Mouse (Mus musculus) cerebellum, adult 11-12 months (tissue): ENCODE measurements around the gene Slamf9.

Experiments used
- DNase-seq: peaks from one replicate; pipeline ENCODE4 v3.0.0; 2022

Slamf9 gene

DNA sequence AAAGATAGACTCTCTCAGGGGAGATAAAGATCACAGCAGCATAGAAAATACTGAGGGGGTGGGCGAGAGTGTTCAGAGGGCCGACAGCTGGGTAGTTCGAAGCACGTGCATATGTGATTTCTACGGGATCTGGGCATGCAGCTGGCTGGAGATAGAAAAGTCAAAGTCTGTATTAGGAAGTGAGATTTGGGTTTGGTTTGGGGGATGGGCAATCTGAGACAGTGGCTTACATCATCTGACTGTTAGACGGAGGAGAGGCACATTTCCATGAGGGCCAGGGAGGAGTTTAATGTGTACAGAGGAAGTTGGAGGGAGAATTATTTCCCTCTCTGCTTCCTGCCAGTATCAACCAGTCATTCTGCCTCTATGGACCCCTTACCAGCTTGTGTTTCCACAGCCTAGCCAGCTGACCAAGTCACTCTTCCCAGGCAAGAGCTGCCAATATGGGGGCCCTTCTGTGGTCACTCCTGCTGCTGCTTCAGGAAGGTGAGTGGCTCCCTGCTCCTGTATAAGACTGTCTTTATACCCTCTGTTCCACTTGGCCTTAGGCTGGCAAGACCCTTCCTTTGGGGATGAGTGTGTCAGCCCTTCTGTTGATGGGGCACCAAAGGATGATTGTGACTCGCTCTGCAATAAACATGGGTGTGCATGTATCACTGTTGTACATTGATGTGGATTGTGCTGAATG lies at the start of gene Slamf9:
Slamf9 (plus strand) TSS at position 305 of the 688 bp plus-strand sequence.
- no peak for DNase-seq

DNA sequence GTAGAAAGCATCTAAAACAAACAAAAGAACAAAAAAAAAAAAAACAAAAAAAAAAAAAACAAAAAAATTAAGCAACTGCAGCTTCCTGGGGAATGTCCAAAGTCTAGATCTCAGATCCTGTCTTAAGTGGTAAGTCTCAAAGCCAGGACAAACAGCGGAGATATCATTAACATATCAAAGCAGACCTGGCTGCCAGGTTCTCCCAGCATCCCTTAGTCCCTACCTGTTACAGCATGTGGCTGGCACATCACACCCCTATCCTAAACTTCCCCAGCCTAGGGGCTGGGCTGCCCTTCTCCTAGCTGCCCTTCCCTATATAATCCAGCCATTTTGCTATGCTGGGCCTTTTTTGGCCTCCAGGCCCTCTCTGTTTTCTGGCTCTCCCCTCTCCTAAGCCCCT lies 48.7 kb upstream of the Slamf9 start:
- DNase-seq = no peak

DNA sequence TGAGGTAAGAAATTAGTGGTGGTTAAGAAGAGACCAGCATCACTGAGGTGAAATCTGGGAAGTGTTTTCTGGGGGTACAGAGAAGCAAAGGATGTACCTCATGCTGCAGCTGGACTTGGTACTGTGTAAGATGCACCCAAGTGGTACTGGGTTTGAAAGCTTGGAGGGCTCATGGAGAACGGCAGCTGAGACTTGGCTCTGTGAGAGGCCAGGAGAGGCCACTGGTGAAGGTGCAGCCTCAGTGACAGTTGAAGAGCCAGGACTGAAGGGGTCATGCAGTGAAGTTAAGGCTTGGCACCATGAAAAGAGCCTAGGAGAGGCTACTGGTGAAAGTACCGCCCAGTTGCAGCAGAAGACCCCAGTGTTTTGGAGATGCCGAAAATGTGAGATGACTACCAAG lies 47.3 kb upstream of the Slamf9 start:
- DNase-seq = no peak

DNA sequence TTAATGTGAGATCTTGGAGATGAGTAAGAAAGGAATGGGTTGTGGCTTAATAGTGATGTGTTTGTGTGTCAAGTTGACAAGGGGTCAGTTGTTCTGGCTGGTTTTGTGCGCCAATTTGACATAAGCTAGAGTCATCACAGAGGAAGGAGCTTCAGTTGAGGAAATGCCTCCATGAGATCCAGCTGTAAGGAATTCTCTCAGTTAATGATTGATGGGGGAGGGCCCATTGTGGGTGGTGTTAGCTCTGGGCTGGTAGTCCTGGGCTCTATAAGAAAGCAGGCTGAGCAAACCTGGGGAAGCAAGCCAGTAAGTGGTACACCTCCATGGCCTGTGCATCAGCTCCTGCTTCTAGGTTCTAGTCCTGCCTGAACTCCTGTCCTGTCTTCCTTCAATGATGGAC lies 46.5 kb upstream of the Slamf9 start:
- DNase-seq = no peak

DNA sequence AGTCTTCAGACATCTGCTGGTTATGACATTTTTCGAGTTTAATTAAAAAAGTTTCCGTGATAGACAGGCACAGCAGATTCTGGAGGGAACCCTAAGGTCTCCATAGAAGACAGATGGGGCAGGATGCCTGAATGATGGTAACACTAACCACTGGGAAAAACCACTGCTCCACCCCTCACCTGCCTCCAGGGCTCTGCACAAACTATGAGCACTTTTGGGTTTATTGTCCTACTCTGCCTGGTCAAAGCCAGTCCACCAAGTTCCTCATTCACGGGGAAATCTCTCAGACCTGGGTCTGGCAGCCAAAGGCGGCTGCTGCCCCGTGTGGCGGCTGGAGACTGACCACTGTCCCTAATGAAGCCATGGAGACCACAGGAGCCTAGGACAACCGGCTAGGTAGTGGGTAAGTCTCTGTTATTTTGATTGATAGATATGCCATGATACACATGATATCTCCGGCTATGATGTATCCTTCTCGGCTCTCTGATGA lies 44.4 kb upstream of the Slamf9 start:
- DNase-seq = no peak

DNA sequence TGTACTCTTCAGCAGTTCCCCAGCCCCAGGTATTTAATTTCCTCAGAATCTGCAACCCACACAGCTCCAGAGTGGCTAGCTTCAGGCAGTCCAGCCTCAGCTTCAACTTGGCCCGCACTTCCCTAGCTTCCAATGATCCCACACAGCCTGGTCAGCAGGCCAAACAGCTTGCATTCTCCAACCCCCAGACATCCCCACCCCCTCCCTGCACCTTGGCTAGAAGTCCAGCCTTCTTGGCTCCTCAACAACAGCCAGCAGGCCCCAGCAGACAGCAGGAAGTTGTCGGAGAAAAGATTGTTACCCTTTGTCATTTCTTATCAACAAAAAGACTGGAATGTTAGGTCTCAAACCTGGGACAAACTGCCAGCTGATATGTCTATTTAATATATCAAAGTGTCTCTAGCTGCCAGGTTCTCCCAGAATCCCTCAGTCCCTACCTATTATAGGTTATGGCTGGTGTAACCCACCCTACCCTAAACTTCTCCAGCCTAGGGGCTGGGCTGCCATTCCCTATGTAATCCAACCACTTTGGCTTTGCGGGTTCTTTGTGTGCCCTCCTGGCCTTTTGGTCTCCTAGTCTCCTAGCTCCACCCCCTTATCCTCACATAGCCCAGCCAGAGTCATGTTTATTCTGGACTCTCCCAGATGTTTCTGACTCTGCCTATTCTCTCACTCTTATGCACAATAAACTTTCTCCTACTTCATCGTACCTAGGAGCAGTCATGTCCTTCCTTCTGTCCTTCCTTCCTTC lies 43.1 kb upstream of the Slamf9 start:
- no peak for DNase-seq

DNA sequence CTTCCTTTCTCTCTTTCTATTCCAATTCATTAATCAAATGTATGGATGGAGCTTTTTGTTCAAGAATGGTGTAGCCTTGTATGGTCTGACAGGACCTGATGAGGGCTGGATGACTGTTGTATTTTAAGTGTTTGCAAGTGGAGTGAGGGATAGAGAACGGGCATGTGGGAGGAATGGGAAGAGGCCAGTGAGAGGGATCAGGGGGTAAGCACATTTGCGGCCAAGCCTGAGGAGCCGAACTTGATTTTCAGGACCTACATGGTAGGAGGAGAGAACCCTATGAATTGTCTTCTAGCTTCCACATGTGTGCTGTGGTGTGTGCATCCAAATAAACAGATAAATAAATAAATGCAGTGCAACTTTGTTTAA lies 42.6 kb upstream of the Slamf9 start:
- DNase-seq = no peak

DNA sequence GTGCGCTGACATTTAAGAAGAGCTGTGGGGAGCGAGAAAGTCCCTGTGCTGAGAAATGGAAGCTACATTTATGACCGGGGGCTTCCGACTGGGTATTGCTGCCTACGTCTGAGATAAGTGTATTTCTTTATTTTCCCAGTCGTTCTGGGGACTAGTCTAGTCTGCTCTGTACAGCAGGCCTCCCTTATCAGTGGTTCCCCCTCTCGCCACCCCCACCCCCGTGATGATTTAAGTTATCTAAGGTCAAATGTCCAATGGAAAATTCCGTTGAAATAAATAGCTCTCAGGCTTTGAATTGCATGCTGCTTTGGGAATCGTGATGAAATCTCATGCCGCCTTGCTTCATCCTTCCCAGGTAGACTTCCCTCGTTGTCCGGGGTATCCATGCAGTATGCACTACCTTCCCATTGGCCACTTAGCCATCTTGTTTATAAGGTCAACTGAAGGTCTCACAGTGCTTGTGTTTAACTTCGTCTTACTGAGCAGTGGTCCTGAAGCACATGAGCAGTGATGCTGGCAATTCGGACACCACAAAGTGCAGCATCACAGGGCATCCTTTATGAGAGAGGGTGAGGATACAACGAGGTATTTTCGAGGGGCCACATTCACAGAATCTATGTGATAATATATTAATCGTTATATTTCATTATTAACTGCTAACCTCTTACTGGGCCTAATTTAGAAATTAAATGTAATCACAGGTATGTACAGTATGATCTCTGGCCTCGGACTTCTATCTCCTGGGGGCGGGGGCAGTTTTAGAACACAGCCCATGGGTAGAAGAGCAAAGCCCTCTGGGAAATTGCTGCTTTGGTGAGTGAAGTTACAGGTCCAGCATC lies 41.9 kb upstream of the Slamf9 start:
- DNase-seq = no peak

DNA sequence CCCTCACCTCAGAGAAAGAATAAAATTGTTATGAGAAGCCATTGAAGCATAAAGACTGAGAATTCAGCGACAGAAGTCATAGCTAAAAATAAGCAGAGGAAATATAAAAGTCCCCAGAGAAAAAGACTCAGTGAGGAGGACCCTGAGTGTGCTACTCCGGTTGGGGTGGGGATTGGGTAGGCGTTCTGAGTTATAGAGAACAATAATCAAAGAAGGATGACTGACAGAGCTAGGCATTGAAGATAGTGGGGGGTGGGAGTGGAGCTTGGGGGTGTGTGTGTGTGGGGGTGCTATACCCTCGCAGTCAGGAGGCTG lies 41.4 kb upstream of the Slamf9 start:
- DNase-seq = no peak

DNA sequence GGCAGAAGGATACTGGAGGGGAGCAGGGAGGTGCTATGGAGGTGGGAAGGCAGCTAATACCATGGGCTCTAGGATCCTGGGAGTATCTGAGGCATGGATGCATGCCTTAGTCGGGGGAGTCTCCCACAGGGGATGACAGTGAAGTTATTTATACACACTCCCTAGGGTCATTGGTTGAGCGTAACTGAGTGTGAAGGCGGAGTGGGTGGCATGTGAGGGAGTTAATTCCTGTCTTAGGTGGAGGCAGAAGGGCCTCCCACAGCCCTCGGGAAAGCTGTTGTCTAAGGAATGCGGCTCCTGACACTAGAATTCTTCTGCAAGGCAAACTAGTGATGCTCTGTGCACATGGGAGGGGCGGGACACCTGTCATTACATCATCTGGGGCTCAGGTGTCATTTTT lies 38.4 kb upstream of the Slamf9 start:
- DNase-seq = no peak

DNA sequence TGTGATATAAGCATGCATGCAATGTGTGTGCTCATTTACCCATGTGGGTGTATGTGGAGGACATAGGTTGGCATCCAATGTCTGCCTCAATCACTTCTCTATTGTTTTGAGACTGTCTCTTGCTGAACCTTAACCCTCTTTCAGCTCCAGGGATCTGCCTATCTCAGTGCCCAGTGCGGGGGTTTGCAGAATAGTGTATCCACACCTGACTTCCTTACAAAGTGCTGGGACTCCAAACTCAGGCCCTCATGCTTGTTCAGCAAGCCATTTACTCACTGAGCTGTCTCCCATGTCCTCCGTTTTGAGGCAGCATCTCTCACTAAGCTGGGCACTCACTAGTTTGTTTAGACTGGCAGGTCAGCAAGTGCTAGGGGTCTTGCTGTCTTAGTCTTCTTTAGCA lies 36.5 kb upstream of the Slamf9 start:
- DNase-seq = no peak

DNA sequence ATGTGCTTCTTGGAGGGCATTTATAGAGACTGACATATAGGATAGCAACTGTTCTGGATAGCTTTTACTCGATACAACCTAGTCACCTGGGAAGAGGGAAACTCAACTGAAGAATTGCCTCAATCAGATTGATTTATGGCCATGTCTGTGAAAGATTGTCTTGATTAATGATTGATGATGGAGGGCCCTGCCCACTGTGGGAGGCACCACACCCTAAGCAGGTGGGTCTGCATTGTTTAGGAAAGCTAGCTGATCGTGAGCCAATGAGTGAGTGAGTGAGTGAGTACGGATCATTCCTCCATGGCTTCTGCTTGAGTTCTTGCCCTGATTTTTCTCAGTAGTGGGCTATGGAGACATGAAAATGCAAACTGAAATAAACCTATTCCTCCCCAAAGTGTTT lies 34.6 kb upstream of the Slamf9 start:
- no peak for DNase-seq

DNA sequence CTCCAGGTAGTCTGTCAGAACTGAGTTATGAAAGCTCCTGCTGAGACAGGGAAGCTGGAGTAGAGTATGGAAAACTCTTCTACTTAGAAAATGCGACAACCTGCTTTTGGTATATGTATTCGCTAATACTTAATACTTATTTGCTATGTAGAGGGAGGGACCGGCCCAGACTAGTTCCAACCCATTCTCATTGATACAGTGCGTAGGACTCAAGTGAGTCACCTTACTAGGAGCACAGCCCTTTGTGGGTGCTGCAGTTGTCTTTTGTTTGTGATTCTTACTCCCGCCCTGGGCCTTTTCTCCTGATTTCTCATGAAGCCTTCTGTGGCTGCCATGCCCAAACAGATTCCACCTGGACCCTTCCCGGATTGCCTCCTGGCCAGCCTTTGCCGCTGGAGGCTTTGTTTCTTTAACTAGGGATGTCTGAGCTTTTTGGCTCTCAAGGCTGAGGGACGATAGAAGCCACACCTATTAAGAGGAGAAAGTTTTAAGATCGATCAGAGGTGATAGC lies 33.2 kb upstream of the Slamf9 start:
- DNase-seq = no peak

DNA sequence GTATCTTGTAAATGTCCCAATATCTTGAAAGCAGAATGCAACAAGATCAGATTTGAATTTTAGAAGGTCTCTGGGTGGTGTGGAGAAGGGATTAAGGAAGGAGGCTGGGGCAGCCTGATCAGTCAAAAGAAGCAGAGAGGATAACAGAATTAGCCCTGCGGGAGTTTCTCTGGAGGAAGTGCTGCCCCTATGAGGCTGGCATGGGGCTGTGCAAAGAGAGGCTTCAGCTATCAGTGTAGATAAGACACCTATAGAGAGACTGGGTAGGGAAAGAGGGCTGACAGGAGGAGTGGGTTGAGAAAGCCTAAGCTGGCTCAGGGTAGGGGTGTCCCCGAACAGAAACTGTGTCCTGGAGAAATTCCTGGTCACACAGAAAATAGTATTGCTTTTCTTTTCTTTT lies 24.9 kb upstream of the Slamf9 start:
- DNase-seq = no peak

DNA sequence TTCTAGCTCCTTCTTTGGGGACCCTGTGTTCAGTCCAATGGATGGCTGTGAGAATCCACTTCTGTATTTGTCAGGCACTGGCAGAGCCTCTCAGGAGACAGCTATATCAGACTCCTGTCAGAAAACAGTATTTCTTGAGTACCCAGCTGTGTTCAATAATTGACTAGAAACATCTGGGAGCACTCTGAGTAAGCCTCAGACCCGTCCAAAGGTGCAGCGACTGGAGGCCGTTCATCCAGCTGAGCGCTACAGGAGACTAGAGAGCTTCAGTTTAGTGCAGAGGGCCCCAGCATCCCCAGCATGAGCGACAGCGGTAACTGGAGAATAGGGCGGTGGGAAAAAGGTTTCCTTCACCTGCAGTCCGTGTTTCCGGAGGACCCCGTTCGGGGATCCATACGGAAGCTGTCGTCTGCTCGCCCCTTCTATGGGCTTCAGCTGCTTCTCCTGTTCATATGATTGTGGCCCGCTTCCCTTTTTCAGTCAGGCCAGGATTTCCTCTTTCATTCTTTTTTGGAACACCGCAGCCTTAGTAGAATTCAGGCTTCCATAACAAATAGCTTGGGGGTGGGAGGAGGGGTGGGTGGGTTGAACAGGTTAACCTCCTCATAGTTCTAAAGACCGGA lies 24.2 kb upstream of the Slamf9 start:
- DNase-seq = no peak

DNA sequence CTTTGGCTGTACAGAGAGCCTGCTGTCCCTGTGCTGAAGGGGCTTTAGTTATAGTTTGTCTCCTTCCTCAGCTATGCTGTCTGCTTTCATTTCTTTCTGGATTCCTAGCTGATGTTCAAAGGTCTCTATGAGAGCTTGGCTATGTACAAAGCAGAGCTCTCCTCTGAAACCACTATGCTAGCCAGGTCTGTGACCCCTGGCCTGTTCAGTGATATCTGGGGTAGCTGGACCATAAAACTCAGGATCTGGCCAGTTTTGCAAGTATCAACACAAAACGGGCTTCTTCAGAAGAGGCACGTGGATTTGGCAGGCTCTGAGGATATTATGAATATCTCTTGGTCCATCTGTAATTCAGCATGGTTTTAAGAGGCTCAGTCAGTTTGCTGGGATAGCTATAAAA lies 22.2 kb upstream of the Slamf9 start:
- DNase-seq = no peak

DNA sequence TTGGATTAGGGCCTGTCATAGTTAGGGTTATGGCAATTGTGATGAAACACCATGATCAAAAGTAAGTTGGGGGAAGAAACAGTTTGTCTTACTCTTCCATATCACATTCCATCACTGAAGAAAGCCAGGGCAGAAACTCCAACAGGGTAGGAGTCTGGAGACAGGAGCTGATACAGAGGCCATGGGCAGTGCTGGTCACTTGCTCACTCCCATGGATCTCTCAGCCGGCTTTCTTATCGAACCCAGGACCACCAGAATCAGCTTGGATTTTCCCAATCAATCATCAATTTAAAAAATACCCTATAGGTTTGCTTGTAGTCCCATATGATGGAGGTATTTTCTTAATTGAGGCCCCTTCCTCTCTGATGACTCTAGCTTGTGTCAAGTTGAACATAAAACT lies 21.3 kb upstream of the Slamf9 start:
- DNase-seq = no peak

DNA sequence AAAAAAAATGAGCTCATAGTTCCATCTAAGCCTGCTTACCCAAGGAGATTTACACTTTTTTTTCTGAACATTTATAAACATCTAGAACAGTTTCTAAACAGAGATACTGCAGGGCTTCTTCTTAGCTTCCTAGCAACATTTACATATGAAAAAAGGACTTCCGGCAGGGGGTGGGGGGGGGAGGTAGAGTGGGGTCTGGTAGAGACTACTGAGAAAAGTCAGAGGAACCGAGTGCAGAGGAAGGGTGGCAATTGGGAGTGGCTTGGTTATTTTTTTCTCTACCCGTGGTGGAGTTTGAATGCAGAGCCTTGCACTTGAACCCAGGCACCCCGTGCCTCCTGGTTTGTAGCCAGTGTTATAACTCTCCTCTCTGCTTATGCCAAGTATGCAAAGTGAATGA lies 19.7 kb upstream of the Slamf9 start:
- DNase-seq = no peak

DNA sequence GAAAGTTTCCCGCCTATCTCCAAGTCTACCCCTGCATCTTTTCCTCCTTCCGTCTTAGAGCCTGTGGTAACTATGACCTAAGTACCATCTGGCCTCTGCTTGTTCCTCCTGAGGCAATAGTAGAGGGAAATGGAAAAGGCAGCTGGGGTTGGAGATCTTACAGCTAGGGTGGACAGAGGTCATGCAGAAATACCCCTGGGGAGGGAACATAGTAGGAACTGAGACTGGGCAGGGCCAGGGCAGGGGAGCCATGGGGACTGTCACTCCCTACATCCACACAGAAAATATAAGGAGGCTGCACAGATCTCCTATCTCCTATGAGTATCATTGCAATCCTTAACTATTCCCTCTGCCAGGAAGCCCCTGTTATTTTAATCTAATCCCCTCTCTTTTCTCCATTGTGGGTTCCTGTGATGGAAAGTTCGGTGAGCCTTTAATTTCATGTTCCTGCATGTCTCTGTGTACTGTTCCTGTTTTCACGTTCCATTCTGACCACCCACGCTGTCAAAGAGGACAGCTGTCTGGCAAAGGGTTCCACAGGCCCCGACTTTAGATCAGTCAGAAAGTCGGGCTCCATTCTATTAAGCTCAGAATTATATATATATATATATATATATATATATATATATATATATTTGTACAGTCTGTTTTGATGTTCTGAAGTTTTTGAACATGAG lies 19.0 kb upstream of the Slamf9 start:
- no peak for DNase-seq

DNA sequence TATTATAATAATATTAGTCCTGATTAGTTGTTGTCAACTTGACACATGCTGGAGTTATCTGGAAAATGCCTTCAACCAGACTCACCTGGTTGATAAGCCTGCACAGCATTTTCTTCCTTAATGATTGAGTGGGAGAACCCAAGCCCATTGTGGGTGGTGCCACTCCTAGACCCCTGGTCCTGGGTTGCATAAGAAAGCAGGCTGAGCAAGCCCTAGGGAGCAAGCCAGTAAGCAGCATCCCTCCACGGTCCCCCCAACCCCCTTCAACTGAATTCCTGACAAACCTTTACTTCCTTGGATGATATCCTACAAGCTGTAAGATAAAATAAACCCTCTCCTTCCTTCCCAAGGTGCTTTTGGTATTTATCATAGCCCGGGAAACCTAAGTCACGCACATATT lies 18.0 kb upstream of the Slamf9 start:
- no peak for DNase-seq

DNA sequence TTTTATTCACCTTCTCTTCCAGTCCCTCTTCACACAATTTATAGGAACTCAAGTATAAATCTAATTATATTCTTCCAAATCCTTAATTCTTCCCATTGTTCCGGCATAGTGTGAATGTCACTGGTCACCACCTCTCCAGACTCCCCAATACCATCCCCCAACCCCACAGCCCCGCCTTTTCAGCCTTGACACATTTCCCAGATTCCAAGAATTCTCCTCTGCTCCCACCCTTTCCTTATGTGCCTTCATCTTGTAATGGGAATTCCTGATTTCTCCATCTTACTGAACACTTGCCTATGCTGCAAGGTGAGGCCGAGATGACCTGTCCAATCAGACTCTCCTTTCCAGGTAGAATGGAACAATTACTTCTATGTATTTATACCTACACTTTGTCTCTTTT lies 17.1 kb upstream of the Slamf9 start:
- no peak for DNase-seq

DNA sequence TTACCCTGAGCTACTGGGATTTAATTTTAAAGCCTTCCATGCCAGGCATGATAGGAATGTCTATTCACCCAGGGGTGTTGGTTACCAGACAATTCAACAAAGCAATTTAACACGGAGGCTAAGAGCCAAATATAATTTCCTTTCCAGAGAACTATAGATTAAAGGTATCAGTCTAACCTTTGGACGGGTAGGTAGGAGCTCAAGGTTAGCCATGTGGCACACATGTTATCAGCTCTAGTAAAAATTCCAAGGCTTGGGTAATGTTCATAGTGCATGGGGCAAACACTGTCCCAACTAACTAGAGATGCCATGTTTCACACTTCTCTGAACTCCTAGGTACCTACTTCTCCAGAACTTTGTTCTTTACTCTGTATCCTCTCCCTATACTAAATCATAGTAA lies 13.6 kb upstream of the Slamf9 start:
- no peak for DNase-seq

DNA sequence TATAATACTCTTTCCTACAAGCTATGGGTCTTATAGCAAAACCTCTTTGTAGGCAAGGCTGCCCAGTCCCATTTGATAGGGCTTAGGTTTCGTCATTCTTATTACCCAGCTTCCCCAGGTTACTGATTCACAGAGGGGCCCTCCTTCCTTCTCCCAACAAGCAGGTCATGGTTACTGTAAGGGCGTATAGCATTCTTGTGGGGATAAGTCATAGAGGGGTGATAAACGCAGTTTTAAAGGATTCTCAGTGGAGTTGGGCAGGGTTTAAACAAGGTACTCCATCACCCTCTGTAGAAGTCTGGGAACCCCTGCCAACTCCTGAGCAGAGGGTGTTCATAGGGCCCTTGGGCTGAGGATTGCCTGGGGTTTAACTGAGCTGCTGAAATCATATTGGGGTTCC lies 12.6 kb upstream of the Slamf9 start:
- DNase-seq = no peak
